Mouse (Mus musculus) urinary bladder, adult 2 months (tissue): ENCODE results near the gene Ube2o. TPM values are rescaled to one million over a fixed set of nuclear protein-coding genes. Genes with fewer than 3 reads are reported as not detected.

Experiments
- DNase-seq: peaks from one replicate; pipeline ENCODE4 v3.0.0; 2022; ENCODE audit warnings: low spot score
- polyA plus RNA-seq: library from polyadenylated mRNA; depleted of rRNA; stranded (reverse); fragments of >200 nt; gene quantifications from 2 replicates; pipeline ENCODE4 v1.2.3, GENCODE M21; 2012; rRNA removed

The Ube2o gene
- polyA plus RNA-seq, 1 experiment, result 18.7 TPM

DNA sequence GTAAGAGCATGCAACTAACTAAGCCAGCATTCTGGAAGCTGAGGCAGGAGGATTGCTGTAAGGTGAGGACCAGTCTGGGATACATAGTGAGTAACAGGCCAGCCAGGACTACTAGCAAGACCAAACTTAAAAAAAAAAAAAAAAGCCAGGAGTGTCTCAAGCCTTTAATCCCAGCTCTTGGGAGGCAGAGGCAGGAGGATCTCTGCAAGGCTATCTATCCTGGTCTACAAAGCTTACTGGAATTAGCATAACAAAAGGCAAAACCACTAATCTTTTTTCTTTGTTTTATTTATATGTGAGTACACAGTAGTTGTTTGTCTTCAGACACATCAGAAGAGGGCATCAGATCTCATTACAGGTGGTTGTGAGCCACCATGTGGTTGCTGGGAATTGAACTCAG lies 93.0 kb downstream of the Ube2o start:
- no peak for DNase-seq

Other genes starting within 250 kb of the Ube2o start
- gene Foxj1, start 246.0 kb downstream of the Ube2o start, polyA plus RNA-seq, result 0.24 and 0.34 TPM in 2 replicates
- 5.0 and 8.3 TPM in 2 replicates for gene Rnf157, start 168.4 kb downstream of the Ube2o start, polyA plus RNA-seq
- gene Ubald2, start 147.4 kb downstream of the Ube2o start, polyA plus RNA-seq, result 89.8 and 104 TPM in 2 replicates
- gene Qrich2, start 115.2 kb downstream of the Ube2o start, polyA plus RNA-seq, result 0.06 and 0.12 TPM in 2 replicates
- 154 and 165 TPM in 2 replicates for gene Prpsap1, start 87.2 kb downstream of the Ube2o start, polyA plus RNA-seq
- 18.2 and 21.8 TPM in 2 replicates for gene Sphk1, start 50.5 kb downstream of the Ube2o start, polyA plus RNA-seq
- 0.07 TPM in 1 of 2 replicates, not detected in the other for gene Aanat, start 5.0 kb upstream of the Ube2o start, polyA plus RNA-seq
- gene Rhbdf2, start 45.6 kb upstream of the Ube2o start, polyA plus RNA-seq, result 15.4 and 17.0 TPM in 2 replicates
- 2.0 and 3.1 TPM in 2 replicates for gene Prcd, start 72.1 kb upstream of the Ube2o start, polyA plus RNA-seq
- gene Cygb, start 72.9 kb upstream of the Ube2o start, polyA plus RNA-seq, result 156 and 160 TPM in 2 replicates
- 0.03 TPM in 1 of 2 replicates, not detected in the other for gene St6galnac1, start 194.1 kb upstream of the Ube2o start, polyA plus RNA-seq
- 42.8 and 63.1 TPM in 2 replicates for gene Mxra7, start 246.6 kb upstream of the Ube2o start, polyA plus RNA-seq